Comparison of ENCODE assay signal across 7 mouse cellular contexts in the genomic region with DNA sequence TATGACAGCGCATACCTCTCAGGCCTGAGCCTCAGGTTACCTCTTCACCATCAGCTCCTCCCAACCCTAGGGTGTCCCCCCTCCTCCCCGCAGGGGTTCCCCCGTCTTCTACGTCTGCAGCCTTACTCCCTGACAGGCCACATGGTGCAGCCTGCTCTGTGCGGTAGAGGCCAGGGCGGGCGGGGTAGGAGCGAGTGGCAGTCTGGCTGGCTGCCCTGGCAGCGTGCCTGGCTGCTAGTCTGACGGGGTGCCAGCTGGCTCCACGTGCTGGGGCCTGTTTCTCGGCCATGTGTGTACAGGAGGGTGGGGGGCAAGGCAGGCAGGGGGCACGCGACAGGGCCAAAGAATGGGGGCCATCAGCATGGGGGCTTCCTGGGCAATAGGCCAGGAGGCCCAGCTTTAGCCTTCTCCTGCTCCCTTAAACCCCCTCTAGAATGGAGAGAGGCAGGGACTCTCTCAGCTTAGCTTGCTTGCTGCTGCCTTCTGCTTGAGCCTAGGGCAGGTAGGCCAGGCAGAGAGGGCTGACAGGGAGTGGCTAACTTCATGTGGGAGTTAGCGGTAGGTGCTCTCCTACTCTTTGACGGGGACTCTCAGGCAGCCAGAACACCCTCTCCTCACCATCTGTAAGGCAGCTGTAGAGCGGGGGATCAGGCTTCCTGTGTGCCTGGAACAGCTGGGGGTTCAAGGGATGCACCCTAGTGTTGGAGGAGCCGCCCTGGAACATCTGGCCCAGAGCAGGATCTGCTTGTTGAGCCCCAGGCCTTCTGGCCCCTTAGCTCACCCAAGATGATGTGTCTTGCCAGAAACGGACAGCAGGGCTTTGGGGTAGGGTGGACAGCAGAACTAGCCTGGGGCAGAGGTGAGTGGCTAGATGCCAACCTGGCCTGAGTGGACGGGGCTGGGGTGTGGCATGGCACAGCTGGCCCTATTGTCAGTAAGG. TPM values are rescaled to one million over a fixed set of nuclear protein-coding genes. Genes with fewer than 3 reads are reported as not detected.
DNase-seq lines count a peak whose midpoint lies in the region; ATAC-seq and TF ChIP-seq lines count a peak whose summit lies in the region.

No protein-coding gene starts in this region.

- TF ChIP-seq CTCF in embryonic fibroblast, embryonic 13.5 days (IDR thresholded peaks at IDR 0.05; ENCODE audit: borderline replicate concordance, insufficient read depth, low read length) = no peak

- peak overlapping the region; percentile 14; the same call in 1 of the 2 replicates for H3K27ac ChIP-seq in embryonic fibroblast, embryonic 13.5 days (ENCODE audit: insufficient read depth, low read length)
- peak overlapping the region; percentile 42 for H3K27ac ChIP-seq in limb, embryonic 11.5 days (replicated peaks; ENCODE audit: low read depth, low read length)
- peak overlapping the region; percentile 58 for H3K27ac ChIP-seq in midbrain, embryonic 14.5 days (replicated peaks; ENCODE audit: low read depth, low read length)
- H3K27ac ChIP-seq in stomach, embryonic 15.5 days = peak overlapping the region; percentile 87

- H3K9me3 ChIP-seq in limb, embryonic 11.5 days (ENCODE audit: control insufficient read depth, low read length) = no peaks in the 10 kb centered on the region
- H3K9me3 ChIP-seq in midbrain, embryonic 14.5 days (ENCODE audit: control insufficient read depth, low read length) = no peaks in the 10 kb centered on the region
- no peaks in the 10 kb centered on the region for H3K9me3 ChIP-seq in stomach, embryonic 15.5 days

- 49% methylated on average over 20 of the region's 20 CpGs for WGBS in limb, embryonic 11.5 days
- WGBS in midbrain, embryonic 14.5 days = 33% methylated on average over 20 of the region's 20 CpGs
- WGBS in stomach, embryonic 15.5 days = 16% methylated on average over 20 of the region's 20 CpGs

- no peak overlapping the region for H3K4me3 ChIP-seq in embryonic fibroblast, embryonic 13.5 days (ENCODE audit: insufficient read depth, low read length)
- H3K4me3 ChIP-seq in limb, embryonic 11.5 days (ENCODE audit: low read depth, low read length) = no peak overlapping the region
- H3K4me3 ChIP-seq in midbrain, embryonic 14.5 days (replicated peaks; ENCODE audit: low read depth, low read length) = no peak overlapping the region
- H3K4me3 ChIP-seq in stomach, embryonic 15.5 days (replicated peaks) = no peak overlapping the region

- 0 out of 2 replicates have a peak overlapping the region, but pooled peaks have one; percentile 27 for H3K9ac ChIP-seq in limb, embryonic 11.5 days (ENCODE audit: low read length)
- H3K9ac ChIP-seq in midbrain, embryonic 14.5 days (replicated peaks; ENCODE audit: low read length) = no peak overlapping the region
- H3K9ac ChIP-seq in stomach, embryonic 15.5 days = no peak overlapping the region

- no peak for TF ChIP-seq POLR2A in embryonic fibroblast, embryonic 13.5 days (IDR thresholded peaks at IDR 0.05; ENCODE audit: low read depth, low read length)

- no peaks in the 10 kb centered on the region for H3K27me3 ChIP-seq in limb, embryonic 11.5 days (ENCODE audit: control insufficient read depth, insufficient read depth, low read length)
- no peaks in the 10 kb centered on the region for H3K27me3 ChIP-seq in midbrain, embryonic 14.5 days (ENCODE audit: control insufficient read depth, insufficient read depth, low read length)
- H3K27me3 ChIP-seq in stomach, embryonic 15.5 days (replicated peaks) = no peaks in the 10 kb centered on the region

- H3K36me3 ChIP-seq in limb, embryonic 11.5 days (ENCODE audit: control insufficient read depth, insufficient read depth, low read length) = peaks cover 4% of the 10 kb centered on the region
- H3K36me3 ChIP-seq in midbrain, embryonic 14.5 days (ENCODE audit: control insufficient read depth, insufficient read depth, low read length) = peaks cover 18% of the 10 kb centered on the region
- H3K36me3 ChIP-seq in stomach, embryonic 15.5 days = no peaks in the 10 kb centered on the region

- H3K4me2 ChIP-seq in limb, embryonic 11.5 days (ENCODE audit: low read depth, severe bottlenecking) = peak overlapping the region; percentile 2; the same call in 1 of the 2 replicates
- peak overlapping the region; percentile 21; the same call in 1 of the 2 replicates for H3K4me2 ChIP-seq in midbrain, embryonic 14.5 days (ENCODE audit: low read length)
- peak overlapping the region; percentile 25 for H3K4me2 ChIP-seq in stomach, embryonic 15.5 days

- peaks cover 13% of the 10 kb centered on the region for H3K4me1 ChIP-seq in embryonic fibroblast, embryonic 13.5 days (ENCODE audit: control insufficient read depth, insufficient read depth, low read length)
- H3K4me1 ChIP-seq in limb, embryonic 11.5 days (ENCODE audit: control insufficient read depth, insufficient read depth, low read length) = peaks cover 89% of the 10 kb centered on the region
- peaks cover 55% of the 10 kb centered on the region for H3K4me1 ChIP-seq in midbrain, embryonic 14.5 days (ENCODE audit: control insufficient read depth, insufficient read depth, low read length)
- H3K4me1 ChIP-seq in stomach, embryonic 15.5 days = peaks cover 86% of the 10 kb centered on the region

- ATAC-seq in limb, embryonic 11.5 days (ENCODE audit: insufficient number of reproducible peaks, low FRiP score, low TSS enrichment, low read depth) = no peak
- peak; percentile 82 for ATAC-seq in midbrain, embryonic 14.5 days (ENCODE audit: low FRiP score, low TSS enrichment)
- peak; percentile 75 for ATAC-seq in stomach, embryonic 15.5 days (ENCODE audit: insufficient read depth, low FRiP score, low read depth)

- peak; percentile 88 for DNase-seq in adrenal gland, postnatal 4 days (ENCODE audit: low spot score in 2 of 2)
- DNase-seq in heart, adult 9 months (ENCODE audit: low spot score in 2 of 2) = peak; percentile 92 to 94
- peak; percentile 97 for DNase-seq in kidney, adult 9 months
- peak; percentile 49 for DNase-seq in limb, embryonic 11.5 days (ENCODE audit: low spot score)
- peak; percentile 89 for DNase-seq in midbrain, embryonic 14.5 days

RNA-seq across cellular contexts. Expression of a gene that starts 28.9 kb away (rescaled TPM):
- 10 to 100 TPM; 25.3 to 26.7 TPM for total RNA-seq in adrenal gland, postnatal 4 days (2021)
- 17.9 and 18.6 TPM in 2 replicates for polyA plus RNA-seq in embryonic fibroblast, embryonic 13.5 days (2011; ENCODE audit: insufficient read length, low read depth, missing spikeins)
- polyA plus RNA-seq in limb, embryonic 11.5 days (2014; fragmentation: Nextera tagmentation; extraction: Ambion mirVana) = 24.9 and 27.6 TPM in 2 replicates
- polyA plus RNA-seq in midbrain, embryonic 14.5 days (2014; fragmentation: Nextera tagmentation; extraction: Ambion mirVana) = 20.0 and 25.9 TPM in 2 replicates
- polyA plus RNA-seq in stomach, embryonic 15.5 days (2015; fragmentation: Nextera tagmentation; extraction: Ambion mirVana) = 7.2 and 7.9 TPM in 2 replicates

Comparison
In these comparisons a context has a peak if more than half of its experiments do, and no peak if none do; other contexts are left out.
1. H3K27ac ChIP-seq: peak in every context shown above with its lines; median percentile 87 in stomach, embryonic 15.5 days; 58 in midbrain, embryonic 14.5 days; 42 in limb, embryonic 11.5 days; 14 in embryonic fibroblast, embryonic 13.5 days.